Mouse (Mus musculus) midbrain, embryonic 12.5 days (tissue): Measurements from ENCODE around the gene Spag6. TPM values are rescaled to one million over a fixed set of nuclear protein-coding genes. Genes with fewer than 3 reads are reported as not detected.

Source experiments
- ATAC-seq: fragments of 200-750 bp; cut with Nextera tagmentation; 2 replicates; pipeline ENCODE4 v1.8.0; 2017; ENCODE audit warnings: low read depth, moderate TSS enrichment, moderate library complexity; ENCODE audit not compliant: low FRiP score
- H3K27ac ChIP-seq: fragments of 300-500 bp; sonication (generic); replicated peaks from 2 replicates; pipeline ENCODE4 v1.5.1; 2016; ENCODE audit warnings: mild to moderate bottlenecking
- H3K27me3 ChIP-seq: fragments of 300-500 bp; sonication (generic); 2 replicates; pipeline ENCODE4 v1.6.1; 2016; ENCODE audit warnings: mild to moderate bottlenecking
- H3K36me3 ChIP-seq: fragments of 300-500 bp; sonication (generic); 2 replicates; pipeline ENCODE4 v1.6.1; 2016
- H3K4me1 ChIP-seq: fragments of 300-500 bp; sonication (generic); 2 replicates; pipeline ENCODE4 v1.6.1; 2016
- H3K4me2 ChIP-seq: fragments of 300-500 bp; sonication (generic); replicated peaks from 2 replicates; pipeline ENCODE4 v1.6.1; 2016; ENCODE audit warnings: mild to moderate bottlenecking, moderate library complexity
- H3K4me3 ChIP-seq: fragments of 300-500 bp; sonication (generic); 2 replicates; pipeline ENCODE4 v1.5.1; 2016; ENCODE audit warnings: mild to moderate bottlenecking
- H3K9ac ChIP-seq: fragments of 300-500 bp; sonication (generic); replicated peaks from 2 replicates; pipeline ENCODE4 v1.6.1; 2016; ENCODE audit warnings: mild to moderate bottlenecking, moderate library complexity
- H3K9me3 ChIP-seq: fragments of 300-500 bp; sonication (generic); 2 replicates; pipeline ENCODE4 v1.6.1; 2016; ENCODE audit warnings: mild to moderate bottlenecking
- WGBS: fragments of 180-500 bp; shearing (Covaris S2); methylation state at CpG from one replicate; pipeline ENCODE4 v1.1.7; 2016; 5-methylcytosine and 5-hydroxymethylcytosine counted together
- polyA plus RNA-seq: library from polyadenylated mRNA; unstranded; fragments of >200 nt; fragmentation: Nextera tagmentation; extraction: Ambion mirVana; gene quantifications from 2 replicates; pipeline ENCODE4 v1.2.1, GENCODE M21; 2016

The Spag6 gene
- polyA plus RNA-seq, 1 experiment from 2014 or later, result 0.32 TPM

- H3K27ac ChIP-seq, result peak within 1 kb of the TSS; percentile 98
- peak within 1 kb of the TSS; percentile 88 for H3K4me3 ChIP-seq
- peaks cover 39% of the 10 kb centered on the region for H3K27me3 ChIP-seq
- H3K9ac ChIP-seq, result peak within 1 kb of the TSS; percentile 95
- ATAC-seq, result peak; percentile 76
- H3K9me3 ChIP-seq, result no peaks in the 10 kb centered on the region
- 1% methylated on average over 43 of the region's 77 CpGs for WGBS
- H3K4me2 ChIP-seq, result peak within 1 kb of the TSS; percentile 81
- H3K36me3 ChIP-seq, result no peaks in the 10 kb centered on the region
- peaks cover 47% of the 10 kb centered on the region for H3K4me1 ChIP-seq
Measured at GRCm38 (mm10) chr2:18676936-18677491, 16.8 kb upstream of the Spag6 start, which contains the start of gene Bmi1. Gene Bmi1 (plus strand): TSS chr2:18677018.

- H3K4me1 ChIP-seq, result peaks cover 47% of the 10 kb centered on the region
- peak overlapping the region; percentile 56; the same call in 1 of the 2 replicates for H3K27ac ChIP-seq
- WGBS, result under 1% methylated on average over 37 of the region's 55 CpGs
- peak overlapping the region; percentile 88 for H3K4me3 ChIP-seq
- H3K9me3 ChIP-seq, result no peaks in the 10 kb centered on the region
- peak; percentile 5; the same call in 1 of the 2 replicates for ATAC-seq
- H3K9ac ChIP-seq, result peak overlapping the region; percentile 95
- 0 out of 2 replicates have a peak, but pooled peaks cover 2% of the 10 kb centered on the region for H3K36me3 ChIP-seq
- H3K4me2 ChIP-seq, result peak overlapping the region; percentile 81
- peaks cover 46% of the 10 kb centered on the region for H3K27me3 ChIP-seq
Measured at GRCm38 (mm10) chr2:18677631-18678471, 16.0 kb upstream of the Spag6 start.

DNA sequence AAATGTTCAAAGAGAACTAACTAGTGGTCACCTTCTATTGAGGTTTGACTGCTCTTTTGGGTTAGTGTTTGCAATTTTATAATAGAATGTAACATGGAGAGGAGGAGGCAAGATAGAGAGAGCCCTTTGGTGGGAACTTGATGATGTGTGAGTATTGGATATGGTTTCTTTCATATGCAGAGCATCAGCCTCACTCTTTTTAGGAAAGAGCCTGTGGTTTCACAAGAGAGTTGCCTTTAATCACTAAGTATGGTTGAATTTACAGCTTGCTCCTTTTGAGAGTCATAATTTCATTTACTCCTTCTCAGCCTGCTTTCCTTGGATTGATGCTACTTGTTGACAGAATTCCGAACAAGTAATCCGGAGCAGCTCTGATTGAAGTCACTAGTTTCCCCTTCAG is 14.1 kb upstream of the Spag6 start:
- Histone ChIP-seq H3K27me3 (peaks cover 47% of the 10 kb centered on the region), H3K4me2 (no peak overlapping the region), H3K9ac (no peak overlapping the region), H3K4me1 (peaks cover 36% of the 10 kb centered on the region), H3K4me3 (no peak overlapping the region), H3K27ac (no peak overlapping the region), H3K36me3 (peaks cover 12% of the 10 kb centered on the region), H3K9me3 (no peaks in the 10 kb centered on the region)
- WGBS, result 21% methylated on average over 2 of the region's 2 CpGs
- ATAC-seq, result no peak

DNA sequence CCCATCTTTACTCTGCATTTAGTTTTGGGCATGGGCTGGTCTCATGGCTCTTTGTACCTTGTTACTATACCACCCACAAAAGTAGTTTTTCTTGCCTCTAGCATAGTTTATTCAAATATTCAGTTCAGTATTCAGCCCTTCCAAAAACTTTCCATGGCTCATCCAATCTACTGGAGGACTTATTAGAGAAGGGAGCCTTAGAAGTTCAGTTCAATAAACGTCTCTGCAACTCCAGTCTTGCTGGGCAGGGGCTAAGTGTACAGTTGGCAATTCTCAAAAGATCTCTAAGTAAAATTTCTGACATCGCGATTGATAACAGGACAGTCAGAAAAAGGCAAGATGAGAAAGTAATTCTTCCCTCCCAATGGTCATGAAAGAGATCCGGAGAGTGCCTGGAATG is 13.3 kb upstream of the Spag6 start:
- H3K4me1 ChIP-seq, result peaks cover 36% of the 10 kb centered on the region
- H3K4me3 ChIP-seq, result peak overlapping the region; percentile 30
- peak overlapping the region; percentile 32; the same call in 1 of the 2 replicates for H3K9ac ChIP-seq
- no peak for ATAC-seq
- WGBS, result 0% methylated on average over 4 of the region's 4 CpGs
- no peaks in the 10 kb centered on the region for H3K9me3 ChIP-seq
- H3K4me2 ChIP-seq, result peak overlapping the region; percentile 50
- H3K36me3 ChIP-seq, result peaks cover 12% of the 10 kb centered on the region
- no peak overlapping the region for H3K27ac ChIP-seq
- H3K27me3 ChIP-seq, result peaks cover 47% of the 10 kb centered on the region

- Histone ChIP-seq H3K9me3 (no peaks in the 10 kb centered on the region), H3K27me3 (peaks cover 42% of the 10 kb centered on the region), H3K27ac (no peak overlapping the region), H3K36me3 (peaks cover 12% of the 10 kb centered on the region), H3K4me2 (peak overlapping the region; percentile 50), H3K4me3 (peak overlapping the region; percentile 30), H3K4me1 (peaks cover 31% of the 10 kb centered on the region), H3K9ac (peak overlapping the region; percentile 32)
- ATAC-seq, result no peak
- WGBS, result 1% methylated on average over 22 of the region's 29 CpGs
Measured at GRCm38 (mm10) chr2:18680961-18681360, 12.9 kb upstream of the Spag6 start.

DNA sequence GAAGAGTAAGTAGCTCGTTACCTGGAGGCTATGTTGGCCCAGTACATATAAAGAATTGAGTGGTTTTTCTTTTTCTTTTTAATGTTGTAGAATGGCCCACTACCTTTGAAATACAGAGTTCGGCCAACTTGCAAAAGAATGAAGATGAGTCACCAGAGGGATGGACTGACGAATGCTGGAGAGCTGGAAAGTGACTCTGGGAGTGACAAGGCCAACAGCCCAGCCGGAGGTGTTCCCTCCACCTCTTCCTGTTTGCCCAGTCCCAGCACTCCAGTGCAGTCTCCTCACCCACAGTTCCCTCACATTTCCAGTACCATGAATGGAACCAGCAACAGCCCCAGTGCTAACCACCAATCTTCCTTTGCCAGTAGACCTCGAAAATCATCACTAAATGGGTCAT is 9.8 kb upstream of the Spag6 start:
- 54% methylated on average over 5 of the region's 5 CpGs for WGBS
- peaks cover 23% of the 10 kb centered on the region for H3K4me1 ChIP-seq
- no peak overlapping the region for H3K27ac ChIP-seq
- H3K4me2 ChIP-seq, result no peak overlapping the region
- no peak for ATAC-seq
- no peak overlapping the region for H3K4me3 ChIP-seq
- no peaks in the 10 kb centered on the region for H3K9me3 ChIP-seq
- H3K9ac ChIP-seq, result no peak overlapping the region
- peaks cover 12% of the 10 kb centered on the region for H3K36me3 ChIP-seq
- H3K27me3 ChIP-seq, result peaks cover 63% of the 10 kb centered on the region

GRCm38 (mm10) chr2:18686386-18686785 is 7.4 kb upstream of the Spag6 start:
- H3K4me1 ChIP-seq, result peaks cover 19% of the 10 kb centered on the region
- ATAC-seq, result no peak
- peaks cover 12% of the 10 kb centered on the region for H3K36me3 ChIP-seq
- H3K9ac ChIP-seq, result no peak overlapping the region
- H3K4me2 ChIP-seq, result no peak overlapping the region
- no peaks in the 10 kb centered on the region for H3K9me3 ChIP-seq
- WGBS, result 17% methylated on average over 6 of the region's 6 CpGs
- no peak overlapping the region for H3K27ac ChIP-seq
- peaks cover 64% of the 10 kb centered on the region for H3K27me3 ChIP-seq
- no peak overlapping the region for H3K4me3 ChIP-seq

GRCm38 (mm10) chr2:18686826-18687519 is 6.9 kb upstream of the Spag6 start:
- WGBS, result 9% methylated on average over 8 of the region's 8 CpGs
- Histone ChIP-seq H3K36me3 (peaks cover 12% of the 10 kb centered on the region), H3K27ac (no peak overlapping the region), H3K27me3 (peaks cover 62% of the 10 kb centered on the region), H3K4me2 (no peak overlapping the region), H3K4me3 (no peak overlapping the region), H3K4me1 (peaks cover 19% of the 10 kb centered on the region), H3K9me3 (no peaks in the 10 kb centered on the region), H3K9ac (no peak overlapping the region)
- ATAC-seq, result no peak

GRCm38 (mm10) chr2:18687671-18688170 is 6.1 kb upstream of the Spag6 start:
- no peak for ATAC-seq
- Histone ChIP-seq H3K4me2 (no peak overlapping the region), H3K27me3 (peaks cover 63% of the 10 kb centered on the region), H3K27ac (no peak overlapping the region), H3K4me3 (no peak overlapping the region), H3K36me3 (peaks cover 12% of the 10 kb centered on the region), H3K9ac (no peak overlapping the region), H3K9me3 (no peaks in the 10 kb centered on the region), H3K4me1 (peaks cover 19% of the 10 kb centered on the region)
- 5% methylated on average over 9 of the region's 9 CpGs for WGBS

DNA sequence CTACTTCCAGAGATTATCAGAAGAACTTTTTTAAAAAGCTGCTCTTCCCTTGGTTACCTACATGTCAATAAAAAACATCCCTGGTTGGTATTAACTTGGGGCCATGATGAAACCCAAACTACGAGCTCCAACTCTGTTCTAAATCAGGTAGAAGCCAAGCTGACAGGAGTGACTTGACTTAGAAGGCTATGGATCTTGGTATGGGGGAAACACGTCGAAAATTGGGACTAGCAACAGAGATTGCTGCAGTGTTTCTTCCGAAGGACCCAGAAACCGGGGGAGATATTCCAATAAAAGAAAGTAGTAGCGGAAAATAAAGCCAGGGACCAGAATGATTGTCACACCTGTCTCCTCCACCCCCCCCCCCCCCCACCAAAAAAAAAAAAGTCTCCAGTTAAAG is 5.5 kb upstream of the Spag6 start:
- Histone ChIP-seq H3K9ac (no peak overlapping the region), H3K4me2 (peak overlapping the region; percentile 87), H3K36me3 (peaks cover 8% of the 10 kb centered on the region), H3K4me3 (peak overlapping the region; percentile 53; the same call in 1 of the 2 replicates), H3K27me3 (peaks cover 64% of the 10 kb centered on the region), H3K4me1 (peaks cover 19% of the 10 kb centered on the region), H3K27ac (no peak overlapping the region), H3K9me3 (no peaks in the 10 kb centered on the region)
- no peak for ATAC-seq
- 5% methylated on average over 6 of the region's 6 CpGs for WGBS

- Histone ChIP-seq H3K4me1 (peaks cover 19% of the 10 kb centered on the region), H3K27me3 (peaks cover 64% of the 10 kb centered on the region), H3K36me3 (peaks cover 8% of the 10 kb centered on the region), H3K9ac (no peak overlapping the region), H3K4me2 (peak overlapping the region; percentile 87), H3K9me3 (no peaks in the 10 kb centered on the region), H3K27ac (no peak overlapping the region), H3K4me3 (peak overlapping the region; percentile 53)
- ATAC-seq, result peak; percentile 38
- WGBS, result 1% methylated on average over 40 of the region's 45 CpGs
Measured at GRCm38 (mm10) chr2:18688708-18689063, 5.1 kb upstream of the Spag6 start.
